Mouse (Mus musculus) intestine, embryonic 14.5 days (tissue): Measurements from ENCODE around the gene Zfp729a. TPM values are rescaled to one million over a fixed set of nuclear protein-coding genes. Genes with fewer than 3 reads are reported as not detected.

Experiments used
- ATAC-seq: fragments of 200-750 bp; cut with Nextera tagmentation; replicated peaks from 2 replicates; pipeline ENCODE4 v1.8.0; 2017; ENCODE audit warnings: low read depth, moderate number of reproducible peaks, moderate TSS enrichment, moderate library complexity; ENCODE audit not compliant: low FRiP score, low TSS enrichment
- DNase-seq: peaks from one replicate; pipeline ENCODE4 v3.0.0-alpha.2; 2018; ENCODE audit warnings: low spot score
- H3K27ac ChIP-seq: fragments of 300-500 bp; sonication (generic); 2 replicates; pipeline ENCODE4 v1.5.1; 2014; ENCODE audit warnings: low read depth, mild to moderate bottlenecking, control low read depth
- H3K27me3 ChIP-seq: fragments of 300-500 bp; sonication (generic); replicated peaks from 2 replicates; pipeline ENCODE4 v1.6.1; 2014; ENCODE audit warnings: low read length, control low read depth; ENCODE audit not compliant: control insufficient read depth, insufficient read depth
- H3K36me3 ChIP-seq: fragments of 300-500 bp; sonication (generic); 2 replicates; pipeline ENCODE4 v1.6.1; 2014; ENCODE audit warnings: low read length, control low read depth; ENCODE audit not compliant: control insufficient read depth, insufficient read depth
- H3K4me1 ChIP-seq: fragments of 300-500 bp; sonication (generic); replicated peaks from 2 replicates; pipeline ENCODE4 v1.6.1; 2014; ENCODE audit warnings: low read length, control low read depth, mixed read lengths; ENCODE audit not compliant: control insufficient read depth, insufficient read depth
- H3K4me2 ChIP-seq: fragments of 300-500 bp; sonication (generic); 2 replicates; pipeline ENCODE4 v1.6.1; 2014; ENCODE audit warnings: low read length
- H3K4me3 ChIP-seq: fragments of 300-500 bp; sonication (generic); 2 replicates; pipeline ENCODE4 v1.5.1; 2014; ENCODE audit warnings: low read depth, low read length, control low read depth, mixed read lengths
- H3K9ac ChIP-seq: fragments of 300-500 bp; sonication (generic); 2 replicates; pipeline ENCODE4 v1.6.1; 2014; ENCODE audit warnings: mild to moderate bottlenecking, low read length
- H3K9me3 ChIP-seq: fragments of 300-500 bp; sonication (generic); 2 replicates; pipeline ENCODE4 v1.6.1; 2016; ENCODE audit warnings: low read length, control low read depth; ENCODE audit not compliant: control insufficient read depth
- WGBS: fragments of 180-500 bp; shearing (Covaris S2); extraction: QIAGEN DNeasy Blood & Tissue Kit; methylation state at CpG from one replicate; pipeline ENCODE4 v1.1.7; 2014; 5-methylcytosine and 5-hydroxymethylcytosine counted together
- polyA plus RNA-seq: library from polyadenylated mRNA; unstranded; fragments of >200 nt; fragmentation: Nextera tagmentation; extraction: Ambion mirVana; gene quantifications from 2 replicates; pipeline ENCODE4 v1.2.1, GENCODE M21; 2014

The Zfp729a gene
- polyA plus RNA-seq, 1 experiment from 2014 or later, result 3.6 TPM

- 66% methylated on average over 5 of the region's 5 CpGs for WGBS
- H3K9ac ChIP-seq, result no peak overlapping the region
- no peaks in the 10 kb centered on the region for H3K4me1 ChIP-seq
- H3K9me3 ChIP-seq, result no peaks in the 10 kb centered on the region
- DNase-seq (no peak), ATAC-seq (no peak)
- no peak overlapping the region for H3K4me2 ChIP-seq
- H3K4me3 ChIP-seq, result no peak overlapping the region
- H3K27me3 ChIP-seq, result no peaks in the 10 kb centered on the region
- H3K27ac ChIP-seq, result no peak overlapping the region
- H3K36me3 ChIP-seq, result no peaks in the 10 kb centered on the region
Measured at GRCm38 (mm10) chr13:67572591-67573189, 64.9 kb downstream of the Zfp729a start.

Other genes with a start within 250 kb of the Zfp729a start
- 6.8 and 7.2 TPM in 2 replicates for gene Zfp429, start 238.0 kb downstream of the Zfp729a start, polyA plus RNA-seq
- 1.6 and 2.4 TPM in 2 replicates for gene Zfp459, start 216.4 kb downstream of the Zfp729a start, polyA plus RNA-seq
- gene Zfp874a, start 186.2 kb downstream of the Zfp729a start, polyA plus RNA-seq, result 8.8 and 9.0 TPM in 2 replicates
- 1.9 and 2.0 TPM in 2 replicates for gene Zfp874b, start 153.5 kb downstream of the Zfp729a start, polyA plus RNA-seq
- 10.1 and 13.0 TPM in 2 replicates for gene Zfp58, start 137.2 kb downstream of the Zfp729a start, polyA plus RNA-seq
- not detected in 2 replicates for gene Gm26965, start 111.6 kb downstream of the Zfp729a start, polyA plus RNA-seq
- gene Zfp87, start 111.6 kb downstream of the Zfp729a start, polyA plus RNA-seq, result 22.7 and 23.7 TPM in 2 replicates
- gene Zfp748, start 84.0 kb downstream of the Zfp729a start, polyA plus RNA-seq, result 14.1 and 15.9 TPM in 2 replicates
- 4.7 and 4.8 TPM in 2 replicates for gene Zfp729b, start 28.1 kb downstream of the Zfp729a start, polyA plus RNA-seq
- gene Gm49345, start within 50 bp of the Zfp729a start, polyA plus RNA-seq, result not detected in 2 replicates
- gene Zfp738, start 49.3 kb upstream of the Zfp729a start, polyA plus RNA-seq, result 11.0 and 12.6 TPM in 2 replicates
- 2.9 and 3.1 TPM in 2 replicates for gene Zfp65, start 91.4 kb upstream of the Zfp729a start, polyA plus RNA-seq
- gene Zfp85, start 117.4 kb upstream of the Zfp729a start, polyA plus RNA-seq, result 5.1 and 6.1 TPM in 2 replicates
- 3.1 and 3.4 TPM in 2 replicates for gene Zfp493, start 141.9 kb upstream of the Zfp729a start, polyA plus RNA-seq
- 7.0 and 7.4 TPM in 2 replicates for gene Zfp273, start 175.9 kb upstream of the Zfp729a start, polyA plus RNA-seq
- gene Gm10037, start 193.3 kb upstream of the Zfp729a start, polyA plus RNA-seq, result 3.7 TPM in 2 replicates
- not detected in 2 replicates for gene BC048507, start 225.5 kb upstream of the Zfp729a start, polyA plus RNA-seq